Mouse (Mus musculus) lung, embryonic 16.5 days (tissue): ENCODE data around the gene Apln. TPM values are rescaled to one million over a fixed set of nuclear protein-coding genes. Genes with fewer than 3 reads are reported as not detected.

Experiments used
- ATAC-seq: fragments of 200-750 bp; cut with Nextera tagmentation; 2 replicates; pipeline ENCODE4 v1.8.0; 2017; ENCODE audit warnings: low read depth, mild to moderate bottlenecking, moderate library complexity
- H3K27ac ChIP-seq: fragments of 300-500 bp; sonication (generic); 2 replicates; pipeline ENCODE4 v1.5.1; 2014; ENCODE audit warnings: mild to moderate bottlenecking, control low read depth, low read length
- H3K27me3 ChIP-seq: fragments of 300-500 bp; sonication (generic); 2 replicates; pipeline ENCODE4 v1.6.1; 2014; ENCODE audit warnings: low read depth, low read length, mixed read lengths; ENCODE audit not compliant: control insufficient read depth, insufficient read depth
- H3K36me3 ChIP-seq: fragments of 300-500 bp; sonication (generic); 2 replicates; pipeline ENCODE4 v1.6.1; 2014; ENCODE audit warnings: low read length; ENCODE audit not compliant: control insufficient read depth, insufficient read depth
- H3K4me1 ChIP-seq: fragments of 300-500 bp; sonication (generic); replicated peaks from 2 replicates; pipeline ENCODE4 v1.6.1; 2014; ENCODE audit warnings: low read length, mixed read lengths; ENCODE audit not compliant: control insufficient read depth, insufficient read depth
- H3K4me2 ChIP-seq: fragments of 300-500 bp; sonication (generic); 2 replicates; pipeline ENCODE4 v1.6.1; 2014; ENCODE audit warnings: low read depth, low read length, control low read depth
- H3K4me3 ChIP-seq: fragments of 300-500 bp; sonication (generic); 2 replicates; pipeline ENCODE4 v1.5.1; 2014; ENCODE audit warnings: mild to moderate bottlenecking, low read length, control low read depth
- H3K9ac ChIP-seq: fragments of 300-500 bp; sonication (generic); 2 replicates; pipeline ENCODE4 v1.6.1; 2014; ENCODE audit warnings: low read length, control low read depth
- H3K9me3 ChIP-seq: fragments of 300-500 bp; sonication (generic); 2 replicates; pipeline ENCODE4 v1.6.1; 2016; ENCODE audit warnings: low read length; ENCODE audit not compliant: control insufficient read depth
- WGBS: fragments of 180-500 bp; shearing (Covaris S2); extraction: QIAGEN DNeasy Blood & Tissue Kit; methylation state at CpG from one replicate; pipeline ENCODE4 v1.1.7; 2014; 5-methylcytosine and 5-hydroxymethylcytosine counted together
- polyA plus RNA-seq: library from polyadenylated mRNA; unstranded; fragments of >200 nt; fragmentation: Nextera tagmentation; extraction: Ambion mirVana; gene quantifications from 2 replicates; pipeline ENCODE4 v1.2.1, GENCODE M21; 2015

Apln gene
- polyA plus RNA-seq, 1 experiment from 2014 or later: 12.4 TPM

- 12% methylated on average over 8 of the region's 8 CpGs for WGBS
- Histone ChIP-seq H3K4me3 (no peak overlapping the region), H3K36me3 (no peaks in the 10 kb centered on the region), H3K9me3 (no peaks in the 10 kb centered on the region), H3K27ac (no peak overlapping the region), H3K27me3 (no peaks in the 10 kb centered on the region), H3K4me1 (no peaks in the 10 kb centered on the region), H3K9ac (0 out of 2 replicates have a peak overlapping the region, but pooled peaks have one; percentile 14), H3K4me2 (peak overlapping the region; percentile 39)
- peak; percentile 43; the same call in 1 of the 2 replicates for ATAC-seq
Measured at GRCm38 (mm10) chrX:47992606-47993005, 42.0 kb downstream of the Apln start.

- H3K4me3 ChIP-seq: no peak overlapping the region
- ATAC-seq: 0 out of 2 replicates have a peak, but pooled peaks have one; percentile 7
- no peaks in the 10 kb centered on the region for H3K4me1 ChIP-seq
- no peak overlapping the region for H3K9ac ChIP-seq
- no peaks in the 10 kb centered on the region; the same call in 1 of the 2 replicates for H3K27me3 ChIP-seq
- H3K9me3 ChIP-seq: no peaks in the 10 kb centered on the region
- 45% methylated on average over 8 of the region's 8 CpGs for WGBS
- no peak overlapping the region for H3K27ac ChIP-seq
- no peak overlapping the region for H3K4me2 ChIP-seq
- no peaks in the 10 kb centered on the region for H3K36me3 ChIP-seq
Measured at GRCm38 (mm10) chrX:47988024-47988423, 46.6 kb downstream of the Apln start.

GRCm38 (mm10) chrX:47985000-47985619 lies 49.5 kb downstream of the Apln start:
- H3K27me3 ChIP-seq: no peaks in the 10 kb centered on the region; the same call in 1 of the 2 replicates
- no peaks in the 10 kb centered on the region for H3K4me1 ChIP-seq
- H3K36me3 ChIP-seq: no peaks in the 10 kb centered on the region
- peak overlapping the region; percentile 48 for H3K4me2 ChIP-seq
- 11% methylated on average over 19 of the region's 19 CpGs for WGBS
- peak overlapping the region; percentile 27; the same call in 1 of the 2 replicates for H3K4me3 ChIP-seq
- H3K9me3 ChIP-seq: no peaks in the 10 kb centered on the region
- no peak overlapping the region for H3K27ac ChIP-seq
- no peak overlapping the region for H3K9ac ChIP-seq
- no peak for ATAC-seq

- 55% methylated on average over 5 of the region's 5 CpGs for WGBS
- ATAC-seq: peak; percentile 70
- Histone ChIP-seq H3K9me3 (no peaks in the 10 kb centered on the region), H3K9ac (no peak overlapping the region), H3K4me2 (no peak overlapping the region), H3K27ac (no peak overlapping the region), H3K4me3 (no peak overlapping the region), H3K27me3 (no peaks in the 10 kb centered on the region), H3K4me1 (no peaks in the 10 kb centered on the region), H3K36me3 (no peaks in the 10 kb centered on the region)
Measured at GRCm38 (mm10) chrX:47977078-47977477, 57.6 kb downstream of the Apln start.

GRCm38 (mm10) chrX:47976551-47976950 lies 58.1 kb downstream of the Apln start:
- Histone ChIP-seq H3K4me1 (no peaks in the 10 kb centered on the region), H3K9ac (no peak overlapping the region), H3K4me2 (no peak overlapping the region), H3K27me3 (no peaks in the 10 kb centered on the region), H3K9me3 (no peaks in the 10 kb centered on the region), H3K4me3 (no peak overlapping the region), H3K27ac (no peak overlapping the region), H3K36me3 (no peaks in the 10 kb centered on the region)
- peak; percentile 28; the same call in 1 of the 2 replicates for ATAC-seq
- 53% methylated on average over 4 of the region's 4 CpGs for WGBS

Other genes with a start within 250 kb of the Apln start
- gene Smarca1, start 141.9 kb downstream of the Apln start, polyA plus RNA-seq: 28.9 and 32.9 TPM in 2 replicates
- 17.9 and 19.8 TPM in 2 replicates for gene Ocrl, start 122.5 kb downstream of the Apln start, polyA plus RNA-seq
- gene Xpnpep2, start 73.9 kb upstream of the Apln start, polyA plus RNA-seq: 1.1 and 1.5 TPM in 2 replicates
- 4.1 and 6.7 TPM in 2 replicates for gene Sash3, start 111.6 kb upstream of the Apln start, polyA plus RNA-seq
- 2.9 and 4.2 TPM in 2 replicates for gene Zdhhc9, start 174.0 kb upstream of the Apln start, polyA plus RNA-seq
- gene Utp14a, start 222.0 kb upstream of the Apln start, polyA plus RNA-seq: 14.0 and 15.3 TPM in 2 replicates